Mouse (Mus musculus): ENCODE data around the gene Fcrl6. TPM values are rescaled to one million over a fixed set of nuclear protein-coding genes. Genes with fewer than 3 reads are reported as not detected.

The Fcrl6 gene
- polyA plus RNA-seq, 1 experiment = not detected

DNA sequence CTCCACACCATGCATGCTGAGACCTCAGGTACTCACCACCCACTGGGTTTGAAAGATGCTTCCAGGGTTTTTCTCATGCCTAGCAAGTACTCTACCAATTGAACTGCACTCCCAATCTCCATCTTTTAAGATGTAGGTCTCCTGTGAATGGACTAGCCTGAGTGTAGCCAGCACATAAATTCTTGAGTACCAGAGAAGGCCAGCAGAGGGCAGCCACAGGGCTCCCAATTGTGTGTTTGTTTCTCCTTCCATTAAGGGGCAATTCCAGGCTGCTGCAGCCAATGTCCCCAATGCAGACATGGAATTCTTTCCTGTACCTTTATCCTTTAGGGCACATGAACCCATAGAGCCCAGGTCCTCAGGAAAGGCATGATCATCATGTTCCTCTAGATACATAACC, 7.9 kb downstream of the Fcrl6 start:
- Histone ChIP-seq H3K4me1 (ENCODE audit: control insufficient read depth, insufficient read depth, low read length) (peaks cover 1% of the 10 kb centered on the region; the same call in 1 of the 2 replicates), H3K27ac (ENCODE audit: control insufficient read depth, insufficient read depth, low read depth, low read length, poor library complexity) (no peak overlapping the region), H3K4me3 (replicated peaks; ENCODE audit: control insufficient read depth, low read depth, low read length) (no peak overlapping the region)
- TF ChIP-seq CTCF (IDR thresholded peaks at IDR 0.05; ENCODE audit: control insufficient read depth, insufficient read depth, low read length) (peak; percentile 37), POLR2A (IDR thresholded peaks at IDR 0.05; ENCODE audit: borderline replicate concordance, control insufficient read depth, low read depth, low read length) (no peak)

DNA sequence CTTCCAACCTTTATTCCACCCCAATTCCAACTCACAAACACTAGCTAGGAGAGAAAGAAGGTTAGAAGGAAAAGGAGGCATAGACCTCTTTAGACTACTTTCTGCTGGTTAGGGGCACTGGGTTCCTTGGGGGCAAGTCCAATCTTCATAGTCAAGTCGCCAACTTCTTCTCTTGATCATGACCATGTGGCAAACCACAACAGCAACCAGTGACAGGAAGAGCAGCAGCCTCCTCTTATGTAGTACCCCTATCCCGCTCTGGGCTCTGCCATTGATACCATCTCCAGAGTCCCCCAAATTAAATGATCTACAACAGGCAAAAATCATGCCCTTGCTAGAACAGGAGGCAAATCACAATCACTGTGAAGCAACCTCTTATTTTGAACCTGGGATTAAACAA, 8.4 kb downstream of the Fcrl6 start:
- Histone ChIP-seq H3K27ac (ENCODE audit: control insufficient read depth, insufficient read depth, low read depth, low read length, poor library complexity) (no peak overlapping the region), H3K4me1 (ENCODE audit: control insufficient read depth, insufficient read depth, low read length) (peaks cover 1% of the 10 kb centered on the region; the same call in 1 of the 2 replicates), H3K4me3 (replicated peaks; ENCODE audit: control insufficient read depth, low read depth, low read length) (no peak overlapping the region)
- TF ChIP-seq CTCF (IDR thresholded peaks at IDR 0.05; ENCODE audit: control insufficient read depth, insufficient read depth, low read length) (no peak), POLR2A (IDR thresholded peaks at IDR 0.05; ENCODE audit: borderline replicate concordance, control insufficient read depth, low read depth, low read length) (no peak)
- WGBS = 0% methylated on average over 2 of the region's 2 CpGs

DNA sequence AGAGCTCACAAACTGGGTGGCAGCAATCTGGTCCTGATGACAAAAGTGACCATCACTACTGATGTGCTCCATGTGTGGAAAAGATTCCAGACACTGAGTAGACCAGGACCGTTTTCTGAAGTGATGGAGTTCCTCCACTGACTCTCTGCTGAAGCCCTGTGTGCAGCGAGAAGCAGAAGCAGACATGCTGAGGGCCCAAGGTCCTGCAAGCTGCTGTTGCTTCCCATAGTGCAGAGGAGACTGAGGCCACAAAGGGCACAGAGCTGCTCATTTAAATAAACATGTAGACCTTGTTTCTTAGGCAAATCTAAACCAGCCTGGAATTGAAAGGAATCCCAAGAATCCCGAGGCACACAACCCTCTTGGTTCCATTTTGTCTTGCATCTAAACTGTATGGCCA, 9.0 kb downstream of the Fcrl6 start:
- no peak for TF ChIP-seq CTCF (IDR thresholded peaks at IDR 0.05; ENCODE audit: control insufficient read depth, insufficient read depth, low read length)
- no peak for TF ChIP-seq POLR2A (IDR thresholded peaks at IDR 0.05; ENCODE audit: borderline replicate concordance, control insufficient read depth, low read depth, low read length)
- Histone ChIP-seq H3K27ac (ENCODE audit: control insufficient read depth, insufficient read depth, low read depth, low read length, poor library complexity) (no peak overlapping the region), H3K4me1 (ENCODE audit: control insufficient read depth, insufficient read depth, low read length) (peaks cover 1% of the 10 kb centered on the region; the same call in 1 of the 2 replicates), H3K4me3 (replicated peaks; ENCODE audit: control insufficient read depth, low read depth, low read length) (no peak overlapping the region)
- WGBS = 66% methylated on average over 3 of the region's 3 CpGs

DNA sequence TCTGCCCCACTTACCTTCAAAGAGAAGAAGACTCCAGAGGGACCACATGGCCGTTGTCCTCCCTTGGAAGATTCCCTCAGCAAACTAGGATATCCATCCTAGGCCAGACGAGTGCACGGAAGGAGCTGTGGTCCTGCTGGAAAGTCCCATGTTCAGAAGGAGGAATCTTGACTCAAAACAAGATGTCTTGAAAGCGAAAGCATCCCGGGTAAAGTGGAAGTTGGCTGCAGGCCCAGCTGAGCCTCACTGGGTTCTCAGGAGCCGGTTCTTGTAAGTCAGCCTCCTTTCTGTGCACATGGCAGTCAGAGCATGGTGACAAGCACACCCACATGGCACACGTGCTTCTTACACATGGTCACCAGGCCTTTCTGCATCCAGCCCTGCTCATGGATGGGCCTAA, 12.0 kb downstream of the Fcrl6 start, which contains the start of gene Slamf8:
Slamf8 (minus strand) TSS at position 184 of the 400 bp plus-strand sequence.
- Histone ChIP-seq H3K4me3 (replicated peaks; ENCODE audit: control insufficient read depth, low read depth, low read length) (no peak within 1 kb of the TSS), H3K27ac (ENCODE audit: control insufficient read depth, insufficient read depth, low read depth, low read length, poor library complexity) (no peak within 1 kb of the TSS), H3K4me1 (ENCODE audit: control insufficient read depth, insufficient read depth, low read length) (peaks cover 1% of the 10 kb centered on the region; the same call in 1 of the 2 replicates)
- TF ChIP-seq POLR2A (IDR thresholded peaks at IDR 0.05; ENCODE audit: borderline replicate concordance, control insufficient read depth, low read depth, low read length) (no peak), CTCF (IDR thresholded peaks at IDR 0.05; ENCODE audit: control insufficient read depth, insufficient read depth, low read length) (no peak)
- 25% methylated on average over 7 of the region's 7 CpGs for WGBS

DNA sequence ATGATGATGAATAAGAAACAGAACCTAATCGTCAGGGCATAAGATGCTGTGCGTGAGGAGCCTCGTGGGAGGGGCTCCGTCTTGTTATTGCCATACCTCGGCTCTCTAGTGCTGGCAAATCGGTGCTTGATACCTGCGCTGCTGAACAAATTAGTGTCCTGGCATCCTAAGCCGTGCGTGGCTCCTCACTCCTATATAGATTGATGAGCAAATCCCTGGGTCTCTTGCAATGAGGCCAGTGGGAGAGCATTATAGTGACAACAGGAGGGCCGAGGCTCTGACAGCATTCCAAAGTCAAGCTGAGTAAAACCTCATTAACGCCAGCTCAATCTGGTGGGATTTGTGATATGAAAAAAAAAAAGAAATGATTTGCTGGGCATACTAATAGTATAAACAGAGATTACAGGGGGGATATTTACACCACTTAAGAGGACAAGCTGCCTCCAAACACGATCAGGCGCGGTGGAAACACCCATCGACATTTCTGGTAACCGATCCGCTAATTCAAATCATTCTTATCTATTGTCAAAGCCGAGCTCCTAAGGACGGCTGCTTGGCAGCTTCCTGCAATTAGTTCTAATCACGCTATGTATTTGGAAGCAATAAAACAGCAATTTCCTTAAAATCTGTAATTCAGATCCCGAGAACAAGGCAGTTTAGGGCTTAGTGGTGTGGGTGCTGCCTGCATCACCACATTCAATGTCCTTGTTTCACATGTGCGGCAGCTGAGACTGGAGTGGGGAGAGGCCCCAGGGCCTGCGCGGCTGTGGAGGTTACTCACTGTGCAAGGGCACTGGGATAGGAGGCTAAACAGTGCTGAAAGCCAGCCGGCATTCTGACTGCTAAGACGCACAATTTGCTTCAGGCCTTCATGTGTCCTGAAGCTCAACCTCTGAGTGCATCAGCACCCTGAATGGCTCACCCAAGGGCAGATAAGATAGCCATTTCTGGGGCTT, 16.5 kb downstream of the Fcrl6 start:
- H3K4me1 ChIP-seq (ENCODE audit: control insufficient read depth, insufficient read depth, low read length) = peaks cover 1% of the 10 kb centered on the region; the same call in 1 of the 2 replicates
- TF ChIP-seq POLR2A (IDR thresholded peaks at IDR 0.05; ENCODE audit: borderline replicate concordance, control insufficient read depth, low read depth, low read length) = no peak
- TF ChIP-seq CTCF (IDR thresholded peaks at IDR 0.05; ENCODE audit: control insufficient read depth, insufficient read depth, low read length) = no peak
- H3K4me3 ChIP-seq (replicated peaks; ENCODE audit: control insufficient read depth, low read depth, low read length) = no peak overlapping the region
- 78% methylated on average over 26 of the region's 26 CpGs for WGBS
- H3K27ac ChIP-seq (ENCODE audit: control insufficient read depth, insufficient read depth, low read depth, low read length, poor library complexity) = no peak overlapping the region

DNA sequence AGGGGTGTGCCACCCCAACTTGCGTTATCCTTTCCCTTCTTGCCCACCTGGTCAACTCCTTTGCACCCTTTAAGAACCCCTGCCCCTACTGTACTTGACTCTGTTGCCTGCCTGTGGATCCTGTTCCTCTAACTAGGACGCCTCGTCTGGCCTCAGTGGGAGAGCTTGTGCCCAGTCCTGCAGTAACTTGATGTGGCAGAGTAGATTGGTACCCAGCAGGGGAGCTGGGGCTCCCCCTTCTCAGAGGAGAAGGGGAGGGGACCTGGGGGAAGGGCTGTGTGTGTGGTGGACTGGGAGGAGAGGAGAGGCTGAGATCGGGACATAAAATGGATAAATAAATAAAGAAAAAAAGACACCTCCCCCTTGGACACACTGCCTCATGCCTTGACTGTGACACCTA, 17.3 kb downstream of the Fcrl6 start:
- H3K4me1 ChIP-seq (ENCODE audit: control insufficient read depth, insufficient read depth, low read length) = no peaks in the 10 kb centered on the region; the same call in 1 of the 2 replicates
- H3K4me3 ChIP-seq (replicated peaks; ENCODE audit: control insufficient read depth, low read depth, low read length) = no peak overlapping the region
- TF ChIP-seq POLR2A (IDR thresholded peaks at IDR 0.05; ENCODE audit: borderline replicate concordance, control insufficient read depth, low read depth, low read length) = no peak
- no peak for TF ChIP-seq CTCF (IDR thresholded peaks at IDR 0.05; ENCODE audit: control insufficient read depth, insufficient read depth, low read length)
- WGBS = 72% methylated on average over 4 of the region's 4 CpGs
- no peak overlapping the region for H3K27ac ChIP-seq (ENCODE audit: control insufficient read depth, insufficient read depth, low read depth, low read length, poor library complexity)

DNA sequence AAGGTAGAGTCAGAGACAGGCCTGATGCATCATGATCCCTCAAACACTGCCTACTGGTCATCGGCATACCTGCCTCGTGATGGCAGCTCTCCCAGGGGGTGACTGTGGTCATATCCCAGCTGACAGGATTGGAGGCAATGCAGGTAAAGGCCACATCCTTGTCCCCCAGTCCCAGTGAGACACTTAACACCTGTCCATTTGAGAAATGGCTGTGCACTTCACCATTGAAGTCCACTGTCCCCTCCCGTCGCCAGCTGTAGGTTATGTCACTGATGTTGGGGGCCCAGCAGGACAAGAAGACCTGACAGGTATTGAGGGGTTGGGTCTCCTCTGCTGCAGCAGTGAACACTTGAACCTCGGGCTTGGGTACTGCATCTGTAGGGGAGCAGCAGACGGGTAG, 18.1 kb downstream of the Fcrl6 start:
- 74% methylated on average over 6 of the region's 6 CpGs for whole genome bisulfite sequencing
- TF ChIP-seq CTCF (IDR thresholded peaks at IDR 0.05; ENCODE audit: control insufficient read depth, insufficient read depth, low read length) (no peak), POLR2A (IDR thresholded peaks at IDR 0.05; ENCODE audit: borderline replicate concordance, control insufficient read depth, low read depth, low read length) (no peak)
- Histone ChIP-seq H3K4me3 (replicated peaks; ENCODE audit: control insufficient read depth, low read depth, low read length) (no peak overlapping the region), H3K27ac (ENCODE audit: control insufficient read depth, insufficient read depth, low read depth, low read length, poor library complexity) (no peak overlapping the region), H3K4me1 (ENCODE audit: control insufficient read depth, insufficient read depth, low read length) (no peaks in the 10 kb centered on the region; the same call in 1 of the 2 replicates)

DNA sequence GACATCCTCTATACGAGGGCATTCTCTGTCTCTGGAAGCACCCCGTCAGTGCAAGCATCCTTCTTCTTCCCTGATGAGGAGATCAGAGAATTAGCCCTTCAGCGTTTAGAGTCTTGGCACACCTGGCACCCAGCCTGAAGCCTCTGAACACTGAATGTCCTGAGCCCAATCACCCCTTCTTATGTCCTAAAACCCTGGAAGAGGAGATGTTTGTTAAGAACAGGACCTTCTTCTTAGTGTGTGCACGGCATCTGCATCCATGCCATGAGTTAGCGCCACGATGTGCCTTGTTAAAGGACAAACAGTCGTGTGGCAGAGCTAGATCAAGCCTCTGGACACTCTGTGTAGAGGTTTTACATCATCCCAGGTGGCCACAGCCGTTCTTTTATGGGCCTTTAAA, 19.9 kb downstream of the Fcrl6 start:
- WGBS = 79% methylated on average over 8 of the region's 8 CpGs
- H3K4me3 ChIP-seq (replicated peaks; ENCODE audit: control insufficient read depth, low read depth, low read length) = no peak overlapping the region
- no peak for TF ChIP-seq CTCF (IDR thresholded peaks at IDR 0.05; ENCODE audit: control insufficient read depth, insufficient read depth, low read length)
- no peak for TF ChIP-seq POLR2A (IDR thresholded peaks at IDR 0.05; ENCODE audit: borderline replicate concordance, control insufficient read depth, low read depth, low read length)

More for the DNA sequence above, 19.9 kb downstream of the Fcrl6 start:
- Histone ChIP-seq H3K4me1 (ENCODE audit: control insufficient read depth, insufficient read depth, low read length) (no peaks in the 10 kb centered on the region), H3K27ac (ENCODE audit: control insufficient read depth, insufficient read depth, low read depth, low read length, poor library complexity) (no peak overlapping the region)

Measured in bone marrow, adult 2 months (tissue).